Mouse (Mus musculus): Measurements from ENCODE around the gene Rab3b.
A peak's percentile ranks its signal among the peaks of the same experiment; 100 is the strongest.

Rab3b gene

DNA sequence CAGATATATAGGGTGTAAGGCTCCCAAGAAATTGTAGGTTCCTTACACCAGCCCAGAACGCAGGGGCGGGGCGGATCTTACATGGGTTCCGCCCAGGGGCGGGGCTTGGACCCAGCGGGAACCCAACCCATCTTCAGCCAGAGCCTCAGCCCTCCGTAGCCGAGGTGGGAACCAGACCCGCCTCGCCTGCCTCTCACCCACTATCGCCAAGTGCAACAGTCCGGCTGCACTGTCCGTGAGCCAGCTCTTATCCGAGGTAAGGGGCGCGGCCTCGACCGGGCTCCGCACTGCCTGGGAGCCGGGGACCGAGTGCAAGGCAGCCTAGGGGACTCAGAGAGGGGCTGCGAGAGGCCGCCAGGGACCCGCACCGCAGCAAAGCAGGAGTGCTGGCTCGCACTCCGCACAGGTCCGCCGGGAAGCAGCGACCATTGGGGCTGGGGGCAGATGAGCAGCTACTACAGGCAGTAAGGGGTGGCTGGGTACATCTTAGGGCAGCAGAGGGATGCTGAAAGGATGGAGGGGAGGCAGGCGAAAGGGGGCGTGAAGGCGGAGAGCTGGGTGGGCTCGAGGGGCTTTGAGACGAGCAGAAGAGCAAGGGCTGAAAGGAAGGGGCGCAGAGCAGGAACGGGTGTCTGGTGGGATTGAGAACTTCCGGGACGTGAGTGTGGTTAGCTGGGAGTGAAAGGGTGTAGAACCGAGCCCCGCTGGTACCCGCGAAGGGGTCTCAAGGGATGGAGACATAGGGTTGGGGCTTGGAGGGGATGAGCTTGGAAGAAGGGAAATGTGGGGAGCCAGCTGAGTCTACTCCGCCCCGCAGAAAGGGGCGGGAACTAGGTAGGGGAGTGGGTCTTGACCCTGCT lies at the start of gene Rab3b:
TSS of gene Rab3b (plus strand) at position 101 of the 860 bp plus-strand sequence.
- DNase-seq (ENCODE audit: low read depth), result peak; percentile 49

DNA sequence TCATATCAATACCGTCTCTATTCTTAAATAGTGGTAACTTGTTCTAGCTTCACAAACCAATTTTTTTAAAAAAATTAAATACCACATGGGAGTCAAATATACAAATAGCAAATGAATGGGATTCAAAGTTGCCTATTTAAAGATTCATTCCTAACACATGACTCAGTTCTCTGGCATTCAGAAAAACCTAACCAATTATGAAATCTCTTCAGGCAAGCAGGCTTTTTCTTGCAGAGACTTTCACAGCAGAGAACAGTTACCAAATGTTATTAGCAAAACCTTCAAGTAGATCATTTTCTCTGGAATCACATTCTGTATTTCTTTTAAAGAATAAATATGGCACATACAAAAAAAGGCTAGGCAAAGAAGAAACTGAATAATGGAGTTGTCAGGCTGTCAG lies 48.2 kb upstream of the Rab3b start:
- DNase-seq (ENCODE audit: low read depth), result no peak

GRCm38 (mm10) chr4:108832916-108833827 lies 45.7 kb upstream of the Rab3b start, which contains the start of gene Btf3l4:
Btf3l4 (minus strand) TSS chr4:108833614.
- peak; percentile 85 for DNase-seq (ENCODE audit: low read depth)

- DNase-seq (ENCODE audit: low read depth), result no peak
These were observed 45.1 kb upstream of the Rab3b start for GRCm38 (mm10) chr4:108833828-108834114.

DNA sequence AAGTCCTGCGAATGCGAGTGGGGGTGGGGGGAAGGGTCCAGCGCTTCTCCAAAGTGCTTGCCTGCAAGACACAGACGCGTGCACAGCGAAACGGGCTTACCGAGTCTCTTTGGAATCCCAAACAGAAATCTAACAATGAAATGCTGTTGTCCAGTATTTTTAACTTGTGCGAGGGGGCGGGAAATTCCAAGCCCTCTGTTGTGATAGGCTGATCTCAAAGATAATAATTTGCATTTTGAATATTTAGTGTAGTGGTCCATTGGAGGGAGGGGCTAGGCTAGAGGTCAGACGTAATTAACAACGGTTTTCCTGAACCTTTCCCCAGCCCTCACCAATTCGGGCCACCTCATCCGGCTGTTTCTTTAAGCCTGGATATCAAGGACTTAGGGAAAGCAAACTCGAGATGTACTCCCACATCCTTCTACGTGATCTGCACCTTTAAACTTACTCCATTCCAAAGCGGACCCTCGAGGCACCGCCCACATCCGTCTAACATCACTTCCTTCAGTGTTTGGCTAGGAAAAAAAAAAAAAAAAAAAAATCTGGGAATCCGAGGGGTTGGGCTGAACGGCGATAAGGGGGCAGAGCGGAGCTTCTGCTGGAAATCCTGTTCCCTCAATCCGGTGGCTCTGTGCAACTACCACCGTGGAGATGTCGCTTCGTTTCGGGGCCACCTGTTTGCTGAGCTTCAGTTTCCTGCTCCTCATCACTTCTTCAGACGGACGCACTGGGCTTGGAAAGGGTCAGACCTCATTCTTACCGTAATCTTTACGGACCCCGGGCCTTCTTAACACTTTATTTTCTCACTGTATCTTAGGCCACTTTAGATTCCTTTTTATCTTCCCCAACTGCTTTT lies 44.5 kb upstream of the Rab3b start, which contains the start of gene Txndc12:
TSS of gene Txndc12 (plus strand) at position 487 of the 856 bp plus-strand sequence.
- DNase-seq (ENCODE audit: low read depth), result peak; percentile 87

GRCm38 (mm10) chr4:108834971-108835311 lies 43.9 kb upstream of the Rab3b start:
- no peak for DNase-seq (ENCODE audit: low read depth)

- no peak for DNase-seq (ENCODE audit: low read depth)
These were observed 43.4 kb upstream of the Rab3b start for GRCm38 (mm10) chr4:108835496-108835895.

DNA sequence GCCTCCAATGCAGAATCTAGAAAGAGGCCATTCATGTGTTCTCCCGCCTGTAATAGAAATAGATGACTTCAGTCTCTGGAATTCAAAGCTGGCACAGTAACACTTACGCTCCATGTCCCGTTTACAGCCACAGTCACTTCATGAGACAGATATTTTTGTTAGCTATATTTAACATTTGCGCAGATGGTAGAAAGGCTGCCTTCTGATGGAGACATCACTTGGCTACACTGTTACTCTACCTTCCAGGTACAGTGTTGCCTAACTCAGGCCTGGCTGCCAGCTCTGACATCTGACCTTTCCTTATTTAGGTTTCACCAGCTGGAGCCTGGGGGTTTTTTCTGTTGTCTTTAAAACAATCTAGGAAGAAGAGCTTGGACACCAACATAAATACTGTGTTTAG lies 40.8 kb upstream of the Rab3b start:
- no peak for DNase-seq (ENCODE audit: low read depth)

- no peak for DNase-seq (ENCODE audit: low read depth)
These were observed 36.8 kb upstream of the Rab3b start for GRCm38 (mm10) chr4:108841920-108842578.

GRCm38 (mm10) chr4:108843336-108843735 lies 35.5 kb upstream of the Rab3b start:
- DNase-seq (ENCODE audit: low read depth), result no peak

GRCm38 (mm10) chr4:108845824-108846569 lies 32.9 kb upstream of the Rab3b start:
- no peak for DNase-seq (ENCODE audit: low read depth)

GRCm38 (mm10) chr4:108847715-108848504 lies 31.0 kb upstream of the Rab3b start, which contains the start of gene Kti12:
Kti12 (plus strand) TSS chr4:108847785.
- peak; percentile 82 for DNase-seq (ENCODE audit: low read depth)

DNA sequence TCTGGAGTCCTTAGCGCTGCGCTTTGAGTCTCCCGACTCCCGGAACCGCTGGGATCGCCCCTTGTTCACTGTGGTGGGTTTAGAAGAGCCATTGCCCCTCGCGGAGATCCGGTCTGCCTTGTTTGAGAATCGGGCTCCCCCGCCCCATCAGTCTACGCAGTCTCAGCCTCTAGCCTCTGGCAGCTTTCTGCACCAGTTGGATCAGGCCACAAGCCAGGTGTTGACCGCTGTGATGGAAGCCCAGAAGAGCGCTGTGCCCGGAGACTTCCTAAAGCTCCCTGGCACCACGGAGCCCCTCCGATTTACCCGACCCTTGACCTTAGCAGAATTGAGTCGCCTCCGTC lies 30.4 kb upstream of the Rab3b start, which contains the start of gene A730015C16Rik:
TSS of gene A730015C16Rik (minus strand) at position 115 of the 344 bp plus-strand sequence.
- no peak for DNase-seq (ENCODE audit: low read depth)

- DNase-seq (ENCODE audit: low read depth), result no peak
These were observed 12.1 kb upstream of the Rab3b start for GRCm38 (mm10) chr4:108866806-108867205.

DNA sequence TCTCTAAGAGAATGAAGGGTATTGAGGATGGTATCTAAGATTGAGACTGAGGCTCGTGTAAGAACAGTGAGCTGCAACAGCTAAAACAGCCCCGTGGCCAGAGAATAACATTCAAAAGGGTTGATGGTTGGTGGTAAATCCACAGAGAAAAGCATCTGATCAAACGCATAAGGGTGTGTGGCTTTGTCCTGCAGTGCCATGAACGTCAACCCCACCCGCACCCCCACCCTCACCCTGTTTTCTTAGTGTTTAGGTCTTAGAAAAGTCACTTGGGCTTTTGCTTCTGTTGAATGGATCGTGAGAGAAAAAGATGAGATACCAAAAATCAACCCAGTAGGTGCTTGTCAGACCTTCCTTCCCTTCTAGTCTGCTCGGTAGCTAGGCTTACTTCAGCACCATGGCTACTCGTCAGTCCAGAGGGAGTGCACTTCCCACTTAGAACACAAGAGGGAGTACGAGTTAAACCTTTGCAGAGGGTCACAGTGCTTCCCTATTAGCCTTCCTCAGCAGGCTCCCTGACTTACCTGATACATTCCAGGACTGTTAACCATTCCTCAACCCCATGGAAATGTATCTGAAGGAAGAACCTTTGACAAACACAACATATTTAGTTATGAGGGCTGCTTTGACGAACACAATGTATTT lies 9.0 kb upstream of the Rab3b start:
- DNase-seq (ENCODE audit: low read depth), result peak; percentile 90

DNA sequence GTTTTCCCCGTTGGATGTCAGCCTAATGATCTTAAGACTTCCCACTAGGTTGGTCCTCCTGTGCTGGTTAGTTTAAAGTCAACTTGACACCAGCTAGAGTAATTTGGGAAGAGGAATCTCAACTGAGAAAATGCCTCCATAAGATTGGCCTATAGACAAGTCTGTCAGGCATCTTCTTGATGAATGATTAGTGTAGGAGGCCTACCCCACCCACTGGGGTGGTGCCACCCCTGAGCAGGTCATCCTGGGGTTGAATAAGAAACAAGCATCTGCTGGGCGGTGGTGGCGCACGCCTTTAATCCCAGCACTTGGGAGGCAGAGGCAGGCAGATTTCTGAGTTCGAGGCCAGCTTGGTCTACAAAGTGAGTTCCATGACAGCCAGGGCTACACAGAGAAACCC lies 5.1 kb upstream of the Rab3b start:
- no peak for DNase-seq (ENCODE audit: low read depth)

DNA sequence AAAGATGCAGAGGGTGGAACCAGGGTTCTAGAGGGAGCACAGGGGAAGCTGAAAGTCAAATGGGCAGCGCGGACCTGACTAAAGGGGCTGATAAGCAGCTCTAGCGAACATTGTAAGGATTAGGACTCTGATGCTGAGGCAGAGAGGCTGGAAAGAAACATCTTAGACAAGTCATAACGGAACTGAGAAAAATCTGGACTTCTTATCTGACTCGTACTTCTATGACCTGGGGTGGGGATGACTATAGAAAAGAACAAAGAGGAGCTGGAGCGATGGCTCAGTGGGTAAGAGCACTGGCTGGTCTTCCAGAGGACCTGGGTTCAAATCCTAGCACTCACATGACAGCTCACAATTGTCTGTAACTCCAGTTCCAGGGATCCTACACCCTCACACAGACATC lies 962 bp upstream of the Rab3b start:
- DNase-seq (ENCODE audit: low read depth), result no peak

DNA sequence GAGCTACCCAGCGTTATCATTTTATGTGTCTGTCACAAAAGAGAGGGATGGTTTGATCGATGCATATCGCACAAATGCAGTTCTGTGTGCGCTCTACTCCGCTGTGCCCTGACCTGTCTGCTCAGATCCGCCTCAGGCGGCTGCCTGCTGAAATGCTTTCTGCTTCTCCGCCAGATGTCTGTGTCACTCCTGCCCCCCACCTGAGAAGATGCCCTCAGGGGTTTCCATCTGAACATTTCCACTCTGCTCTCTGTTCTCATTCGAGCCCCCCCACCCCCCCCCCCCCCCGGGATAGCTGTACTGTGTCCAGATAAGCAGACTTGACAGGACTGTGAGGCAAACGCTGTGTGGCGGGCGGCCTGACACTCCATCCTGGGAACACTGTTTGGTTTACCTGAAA lies 5.0 kb downstream of the Rab3b start:
- DNase-seq (ENCODE audit: low read depth), result no peak

GRCm38 (mm10) chr4:108887456-108887855 lies 8.6 kb downstream of the Rab3b start:
- no peak for DNase-seq (ENCODE audit: low read depth)

Measured in c-Kit-positive CD71-positive TER-119-negative erythroid progenitor cells, embryonic 14.5 days (primary cell).